Mouse (Mus musculus) fat pad, adult 2 months (tissue): Measurements from ENCODE around the gene Bahcc1.
A peak's percentile ranks its signal among the peaks of the same experiment; 100 is the strongest.

Experiments used
- DNase-seq: peaks from one replicate; pipeline ENCODE4 v3.0.0-alpha.2; 2011; ENCODE audit warnings: low read depth, low spot score; ENCODE audit errors: extremely low read depth

The Bahcc1 gene

GRCm38 (mm10) chr11:120228116-120228890 is 4.4 kb upstream of the Bahcc1 start:
- no peak for DNase-seq

GRCm38 (mm10) chr11:120228911-120229437 is 3.8 kb upstream of the Bahcc1 start:
- no peak for DNase-seq

GRCm38 (mm10) chr11:120229861-120230751 is 2.6 kb upstream of the Bahcc1 start:
- DNase-seq: peak; percentile 69

GRCm38 (mm10) chr11:120230841-120231370 is 1.8 kb upstream of the Bahcc1 start:
- DNase-seq: no peak

GRCm38 (mm10) chr11:120231379-120231778 is 1.4 kb upstream of the Bahcc1 start:
- peak; percentile 96 for DNase-seq

GRCm38 (mm10) chr11:120233441-120234135 is 841 bp downstream of the Bahcc1 start:
- DNase-seq: no peak

- DNase-seq: no peak
Observed at GRCm38 (mm10) chr11:120234136-120234775, 1.5 kb downstream of the Bahcc1 start.

- no peak for DNase-seq
Observed at GRCm38 (mm10) chr11:120234776-120235181, 2.0 kb downstream of the Bahcc1 start.

- DNase-seq: no peak
Observed at GRCm38 (mm10) chr11:120235385-120236113, 2.8 kb downstream of the Bahcc1 start.

- DNase-seq: no peak
Observed at GRCm38 (mm10) chr11:120236114-120236437, 3.3 kb downstream of the Bahcc1 start.

- DNase-seq: no peak
Observed at GRCm38 (mm10) chr11:120236438-120237165, 3.9 kb downstream of the Bahcc1 start.

GRCm38 (mm10) chr11:120237166-120238131 is 4.7 kb downstream of the Bahcc1 start:
- DNase-seq: no peak

- no peak for DNase-seq
Observed at GRCm38 (mm10) chr11:120238306-120238705, 5.6 kb downstream of the Bahcc1 start.

- DNase-seq: no peak
Observed at GRCm38 (mm10) chr11:120238751-120239359, 6.1 kb downstream of the Bahcc1 start.

GRCm38 (mm10) chr11:120239581-120239991 is 6.8 kb downstream of the Bahcc1 start:
- DNase-seq: no peak

GRCm38 (mm10) chr11:120240206-120240605 is 7.5 kb downstream of the Bahcc1 start:
- no peak for DNase-seq
